Mouse (Mus musculus) liver, embryonic 14.5 days (tissue): ENCODE results near the gene Apon.

Experiments
- CTCF ChIP-seq: IDR thresholded peaks from 2 replicates; pipeline ENCODE4 v1.5.1; 2016; ENCODE audit warnings: antibody characterized with exemption, low read depth, control low read depth
- EP300 ChIP-seq: IDR thresholded peaks from 2 replicates; pipeline ENCODE4 v1.6.1; 2016; ENCODE audit warnings: antibody characterized with exemption, low read depth

GRCm38 (mm10) chr10:128298243-128298642 is 44.3 kb downstream of the Apon start:
- no peak for TF ChIP-seq CTCF
- TF ChIP-seq EP300 = no peak
